Mouse (Mus musculus) midbrain, postnatal 0 days (tissue): ENCODE data around the gene Srgap2. TPM values are rescaled to one million over a fixed set of nuclear protein-coding genes. Genes with fewer than 3 reads are reported as not detected.

Experiments
- ATAC-seq: fragments of 200-750 bp; cut with Nextera tagmentation; 2 replicates; pipeline ENCODE4 v1.8.0; 2017; ENCODE audit warnings: moderate number of reproducible peaks, mild to moderate bottlenecking, moderate TSS enrichment, moderate library complexity; ENCODE audit not compliant: low FRiP score
- DNase-seq: peaks from one replicate; pipeline ENCODE4 v3.0.0-alpha.2; 2015; ENCODE audit warnings: low spot score
- H3K27ac ChIP-seq: fragments of 300-500 bp; sonication (generic); 2 replicates; pipeline ENCODE4 v1.5.1; 2014; ENCODE audit warnings: low read depth, mild to moderate bottlenecking, low read length, mixed read lengths
- H3K27me3 ChIP-seq: fragments of 300-500 bp; sonication (generic); 2 replicates; pipeline ENCODE4 v1.6.1; 2014; ENCODE audit warnings: low read length, control low read depth, mixed read lengths; ENCODE audit not compliant: insufficient read depth
- H3K36me3 ChIP-seq: fragments of 300-500 bp; sonication (generic); 2 replicates; pipeline ENCODE4 v1.6.1; 2014; ENCODE audit warnings: low read length, control low read depth, mixed read lengths; ENCODE audit not compliant: insufficient read depth
- H3K4me1 ChIP-seq: fragments of 300-500 bp; sonication (generic); 2 replicates; pipeline ENCODE4 v1.6.1; 2014; ENCODE audit warnings: mild to moderate bottlenecking, control low read depth, antibody characterized with exemption, low read length, mixed read lengths; ENCODE audit not compliant: insufficient read depth
- H3K4me2 ChIP-seq: fragments of 300-500 bp; sonication (generic); 2 replicates; pipeline ENCODE4 v1.6.1; 2014; ENCODE audit warnings: low read depth, mild to moderate bottlenecking, low read length, mixed read lengths; ENCODE audit not compliant: poor library complexity, severe bottlenecking
- H3K4me3 ChIP-seq: fragments of 300-500 bp; sonication (generic); 2 replicates; pipeline ENCODE4 v1.5.1; 2014; ENCODE audit warnings: low read depth, mild to moderate bottlenecking, low read length, moderate library complexity
- H3K9ac ChIP-seq: fragments of 300-500 bp; sonication (generic); replicated peaks from 2 replicates; pipeline ENCODE4 v1.6.1; 2014; ENCODE audit warnings: mild to moderate bottlenecking, low read length, moderate library complexity, mixed read lengths; ENCODE audit not compliant: poor library complexity, severe bottlenecking
- H3K9me3 ChIP-seq: fragments of 300-500 bp; sonication (generic); 2 replicates; pipeline ENCODE4 v1.6.1; 2016; ENCODE audit warnings: low read length, control low read depth
- CTCF ChIP-seq: IDR thresholded peaks from 2 replicates; pipeline ENCODE4 v1.5.1; 2016; ENCODE audit warnings: antibody characterized with exemption, mild to moderate bottlenecking
- WGBS: fragments of 180-500 bp; shearing (Covaris S2); extraction: QIAGEN DNeasy Blood & Tissue Kit; methylation state at CpG from one replicate; pipeline ENCODE4 v1.1.7; 2014; 5-methylcytosine and 5-hydroxymethylcytosine counted together
- polyA plus RNA-seq: library from polyadenylated mRNA; unstranded; fragments of >200 nt; fragmentation: Nextera tagmentation; extraction: Ambion mirVana; gene quantifications from 2 replicates; pipeline ENCODE4 v1.2.1, GENCODE M21; 2015
- total RNA-seq: library from RNA; depleted of rRNA; stranded (reverse); fragments of >200 nt; gene quantifications from 2 replicates; pipeline ENCODE4 v1.2.3, GENCODE M21; 2014

The Srgap2 gene
- total and polyA plus RNA-seq, 2 experiments from 2014 or later, result 26.9 to 76.1 TPM

DNA sequence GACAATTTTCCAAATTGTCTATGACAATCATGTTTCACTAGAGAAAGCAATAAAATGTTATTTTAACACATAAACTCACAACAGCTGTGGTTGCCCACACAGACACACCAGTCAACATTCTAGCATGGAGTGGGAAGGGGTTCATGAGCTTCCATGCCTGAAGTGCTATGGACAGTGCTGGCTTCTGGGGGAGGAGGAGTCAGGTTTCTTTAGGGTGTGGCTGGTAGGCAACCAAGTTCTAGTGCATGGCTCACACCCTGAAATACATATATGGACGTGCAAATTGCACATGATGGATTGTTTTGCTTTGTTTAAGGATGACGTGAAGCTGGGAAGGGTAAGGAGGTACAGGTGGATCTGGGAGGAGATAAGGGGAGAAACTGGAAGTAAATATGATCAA is 72.8 kb downstream of the Srgap2 start:
- no peaks in the 10 kb centered on the region for H3K36me3 ChIP-seq
- H3K27me3 ChIP-seq, result no peaks in the 10 kb centered on the region
- no peak overlapping the region for H3K27ac ChIP-seq
- H3K9ac ChIP-seq, result no peak overlapping the region
- 88% methylated on average over 2 of the region's 2 CpGs for WGBS
- DNase-seq (no peak), ATAC-seq (no peak)
- no peaks in the 10 kb centered on the region for H3K9me3 ChIP-seq
- no peak overlapping the region for H3K4me2 ChIP-seq
- H3K4me1 ChIP-seq, result no peaks in the 10 kb centered on the region
- TF ChIP-seq CTCF, result no peak
- H3K4me3 ChIP-seq, result no peak overlapping the region

DNA sequence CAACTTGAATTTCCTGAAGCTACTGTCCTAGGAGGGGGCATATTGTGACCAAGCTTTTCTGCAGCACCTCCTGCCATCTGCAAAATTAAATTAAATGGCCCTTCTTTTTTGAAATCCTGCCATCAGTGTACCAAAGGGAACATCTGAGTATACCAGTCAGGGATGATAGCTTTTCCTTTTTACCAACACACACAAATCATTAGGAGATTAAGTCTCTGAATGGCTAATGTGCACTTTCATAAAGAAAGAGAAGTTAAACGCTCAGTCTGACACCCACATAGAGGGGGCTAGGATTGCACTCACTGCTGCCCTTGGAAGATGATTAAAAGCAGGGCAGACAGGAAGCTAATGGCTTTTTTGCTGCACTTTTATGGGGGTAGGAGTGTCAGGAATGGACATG is 73.8 kb downstream of the Srgap2 start:
- Histone ChIP-seq H3K9ac (no peak overlapping the region), H3K4me3 (no peak overlapping the region), H3K36me3 (no peaks in the 10 kb centered on the region), H3K4me1 (no peaks in the 10 kb centered on the region), H3K9me3 (no peaks in the 10 kb centered on the region), H3K27ac (no peak overlapping the region), H3K4me2 (no peak overlapping the region), H3K27me3 (no peaks in the 10 kb centered on the region)
- TF ChIP-seq CTCF, result no peak
- 22% methylated on average over 1 of the region's 1 CpGs for WGBS
- ATAC-seq (no peak), DNase-seq (no peak)

DNA sequence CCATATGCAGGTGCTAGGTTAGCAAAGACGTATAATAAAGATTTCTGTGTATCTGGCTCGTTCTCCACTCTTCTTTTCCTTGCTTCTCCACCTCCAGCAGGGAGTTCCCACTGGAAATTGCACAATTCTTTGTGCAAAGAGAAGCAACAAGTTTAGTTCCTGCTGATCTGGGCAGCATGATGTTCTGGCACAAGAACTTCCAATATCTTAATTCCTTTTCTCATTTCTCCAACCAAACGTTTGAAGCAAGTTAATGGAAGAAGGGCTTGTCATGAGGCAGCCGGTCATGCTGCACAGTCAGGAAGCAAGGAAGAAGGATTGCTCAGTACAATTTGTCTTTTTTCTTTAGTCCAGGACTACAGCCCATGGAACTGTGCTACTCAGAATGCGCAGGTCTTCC is 78.8 kb downstream of the Srgap2 start:
- Histone ChIP-seq H3K9me3 (no peaks in the 10 kb centered on the region), H3K36me3 (no peaks in the 10 kb centered on the region), H3K27me3 (no peaks in the 10 kb centered on the region), H3K4me1 (no peaks in the 10 kb centered on the region), H3K4me2 (no peak overlapping the region), H3K9ac (no peak overlapping the region), H3K4me3 (no peak overlapping the region), H3K27ac (no peak overlapping the region)
- ATAC-seq (no peak), DNase-seq (no peak)
- 60% methylated on average over 5 of the region's 5 CpGs for WGBS
- TF ChIP-seq CTCF, result no peak

DNA sequence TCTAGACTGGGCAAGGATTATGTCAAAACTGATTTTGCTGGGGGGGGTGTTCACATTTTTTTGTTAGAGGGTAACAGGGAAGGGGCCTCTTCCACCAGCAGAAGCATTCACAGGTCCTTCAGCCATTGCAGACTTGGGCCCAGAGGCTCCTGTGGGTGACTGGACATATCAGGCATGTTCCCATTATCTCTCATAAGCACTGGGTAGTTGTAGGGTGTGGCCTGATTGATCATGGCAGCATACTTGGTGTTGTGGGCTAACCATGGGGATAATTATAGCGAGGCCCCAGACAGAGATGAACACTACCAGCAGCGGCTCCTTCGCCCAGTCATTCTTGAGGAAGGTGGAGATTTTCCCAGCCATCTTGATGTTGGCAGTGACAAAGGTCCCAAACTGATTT is 79.8 kb downstream of the Srgap2 start:
- no peak for TF ChIP-seq CTCF
- no peaks in the 10 kb centered on the region for H3K36me3 ChIP-seq
- DNase-seq (no peak), ATAC-seq (no peak)
- no peak overlapping the region for H3K9ac ChIP-seq
- 97% methylated on average over 3 of the region's 3 CpGs for WGBS
- no peak overlapping the region for H3K4me3 ChIP-seq
- no peak overlapping the region for H3K27ac ChIP-seq
- no peaks in the 10 kb centered on the region for H3K9me3 ChIP-seq
- no peaks in the 10 kb centered on the region for H3K27me3 ChIP-seq
- no peak overlapping the region for H3K4me2 ChIP-seq
- H3K4me1 ChIP-seq, result no peaks in the 10 kb centered on the region

DNA sequence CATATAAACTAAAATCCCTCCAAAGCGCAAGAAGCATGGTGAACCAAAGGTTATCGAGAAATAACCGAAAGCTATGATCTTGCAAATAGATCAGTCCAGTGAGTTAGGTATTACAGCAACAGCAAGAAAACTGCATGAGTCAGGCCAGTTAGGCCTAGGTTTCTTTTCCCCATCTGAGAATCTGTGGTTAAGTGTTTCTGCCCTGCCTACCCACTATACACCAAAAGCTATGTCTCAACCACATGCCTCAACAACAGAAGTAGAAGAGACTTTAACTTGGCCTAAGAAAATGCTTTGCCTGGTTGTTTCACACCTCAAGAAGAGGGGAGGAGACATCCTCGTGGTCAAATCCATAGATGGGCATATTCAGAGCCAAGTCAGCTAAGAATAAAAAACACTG is 80.6 kb downstream of the Srgap2 start:
- WGBS, result 95% methylated on average over 4 of the region's 4 CpGs
- TF ChIP-seq CTCF, result no peak
- H3K27ac ChIP-seq, result no peak overlapping the region
- H3K9me3 ChIP-seq, result no peaks in the 10 kb centered on the region
- no peak for ATAC-seq
- H3K27me3 ChIP-seq, result no peaks in the 10 kb centered on the region
- no peak overlapping the region for H3K9ac ChIP-seq
- no peak for DNase-seq
- no peaks in the 10 kb centered on the region for H3K36me3 ChIP-seq
- H3K4me1 ChIP-seq, result no peaks in the 10 kb centered on the region
- no peak overlapping the region for H3K4me2 ChIP-seq
- no peak overlapping the region for H3K4me3 ChIP-seq

DNA sequence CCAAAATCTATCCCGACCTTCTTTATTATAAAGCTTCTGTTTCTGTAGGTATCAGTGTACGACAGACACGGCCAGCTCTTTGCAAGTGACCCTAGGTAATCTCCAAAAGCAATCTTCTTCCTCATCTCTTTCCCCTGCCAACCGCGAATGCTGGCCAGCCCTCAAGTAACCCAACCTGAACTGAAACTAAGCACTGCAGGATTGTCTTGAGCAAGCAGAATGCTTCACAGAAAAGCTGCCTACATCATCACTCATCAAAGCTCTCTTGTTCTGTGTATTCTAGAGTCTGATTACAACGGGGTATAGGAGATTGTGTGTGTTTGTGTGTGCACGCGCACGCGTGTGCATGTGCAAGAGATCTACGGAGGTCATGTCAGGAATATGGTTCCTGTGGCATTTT is 88.6 kb downstream of the Srgap2 start:
- Histone ChIP-seq H3K4me2 (no peak overlapping the region), H3K4me3 (no peak overlapping the region), H3K4me1 (no peaks in the 10 kb centered on the region; the same call in 1 of the 2 replicates), H3K9ac (no peak overlapping the region), H3K27ac (no peak overlapping the region), H3K9me3 (no peaks in the 10 kb centered on the region), H3K36me3 (no peaks in the 10 kb centered on the region), H3K27me3 (no peaks in the 10 kb centered on the region)
- TF ChIP-seq CTCF, result no peak
- 83% methylated on average over 11 of the region's 11 CpGs for WGBS
- ATAC-seq (no peak), DNase-seq (no peak)
